Mouse (Mus musculus) CH12.LX (cell line): Measurements from ENCODE around the gene Gm4763.

ENCODE experiments used
- CTCF ChIP-seq, 2 experiments: IDR thresholded peaks in 1 of 2; conservative IDR thresholded peaks in 1 of 2; 2 replicates each; pipeline ENCODE4 v1.5.1; 2011 to 2012; ENCODE audit warnings: low read depth in 2 of 2, low read length in 2 of 2, improper control_type of control experiment in 1 of 2, inconsistent platforms in 1 of 2, mild to moderate bottlenecking in 1 of 2, moderate library complexity in 1 of 2
- ETS1 ChIP-seq: conservative IDR thresholded peaks from 2 replicates; pipeline ENCODE4 v1.6.1; 2012; ENCODE audit warnings: low read depth, mild to moderate bottlenecking, inconsistent platforms, low read length, improper control_type of control experiment, moderate library complexity
- GABPA ChIP-seq: IDR thresholded peaks from 2 replicates; pipeline ENCODE4 v1.6.1; 2012; ENCODE audit warnings: low read depth, low read length, improper control_type of control experiment, inconsistent platforms; ENCODE audit not compliant: insufficient replicate concordance
- HCFC1 ChIP-seq: IDR thresholded peaks from 2 replicates; pipeline ENCODE4 v1.6.1; 2012; ENCODE audit warnings: low read depth, mild to moderate bottlenecking, inconsistent platforms, low read length, improper control_type of control experiment
- KAT2A ChIP-seq: IDR thresholded peaks from 2 replicates; pipeline ENCODE4 v1.6.1; 2012; ENCODE audit warnings: low read length, improper control_type of control experiment, inconsistent platforms; ENCODE audit not compliant: insufficient replicate concordance
- MXI1 ChIP-seq: IDR thresholded peaks from 2 replicates; pipeline ENCODE4 v1.6.1; 2011; ENCODE audit warnings: mild to moderate bottlenecking, low read depth, low read length, improper control_type of control experiment
- MYC ChIP-seq: IDR thresholded peaks from 2 replicates; pipeline ENCODE4 v1.6.1; 2011; ENCODE audit warnings: low read depth, mild to moderate bottlenecking, improper control_type of control experiment, low read length
- POLR2A ChIP-seq: IDR thresholded peaks from 2 replicates; pipeline ENCODE4 v1.6.1; 2011; ENCODE audit warnings: low read depth, mild to moderate bottlenecking, improper control_type of control experiment, low read length
- SIN3A ChIP-seq: IDR thresholded peaks from 2 replicates; pipeline ENCODE4 v1.6.1; 2012; ENCODE audit warnings: low read length, improper control_type of control experiment, inconsistent platforms

DNA sequence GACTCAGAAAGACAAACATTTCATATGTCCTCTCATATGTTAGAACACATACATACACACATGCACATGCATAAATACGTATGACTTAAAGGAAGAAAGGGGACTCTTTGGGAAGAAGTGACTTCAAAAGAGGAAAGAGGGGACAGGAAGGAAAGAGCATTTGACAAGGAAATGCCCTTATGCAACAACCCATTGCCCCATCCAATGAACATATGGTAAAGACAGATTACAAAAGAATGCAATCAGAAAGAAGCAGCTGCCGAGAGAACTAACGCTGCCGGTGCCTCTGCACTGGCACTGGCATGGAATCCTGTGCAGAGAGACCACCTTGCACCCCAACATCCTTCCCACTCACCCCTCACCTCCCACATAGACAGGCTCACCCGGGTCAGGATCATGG lies 26.8 kb upstream of the Gm4763 start:
- no peak for TF ChIP-seq GABPA
- no peak for TF ChIP-seq HCFC1
- TF ChIP-seq CTCF (conservative IDR thresholded peaks at IDR 0.05 in 1 of 2, IDR thresholded peaks at IDR 0.05 in 1 of 2; ENCODE audit: low read depth in 2 of 2, low read length in 2 of 2): no peak
- TF ChIP-seq ETS1: no peak
- no peak for TF ChIP-seq SIN3A
- TF ChIP-seq POLR2A: no peak
- no peak for TF ChIP-seq MXI1
- no peak for TF ChIP-seq MYC
- TF ChIP-seq KAT2A: no peak
